Mouse (Mus musculus) induced T-regulatory cell, adult 2 months (primary cell): ENCODE data around the gene Cdc20b.

Experiments used
- DNase-seq: peaks from one replicate; pipeline ENCODE4 v3.0.0-alpha.2; 2012; ENCODE audit warnings: low read depth

The Cdc20b gene

GRCm38 (mm10) chr13:113100879-113101278 is 66.0 kb downstream of the Cdc20b start, which contains the start of gene Gzma:
TSS of gene Gzma (minus strand) at chr13:113100981.
- DNase-seq, result peak; percentile 63

GRCm38 (mm10) chr13:113101804-113102203 is 66.9 kb downstream of the Cdc20b start:
- peak; percentile 53 for DNase-seq

- peak; percentile 63 for DNase-seq
Observed at GRCm38 (mm10) chr13:113104759-113105158, 69.8 kb downstream of the Cdc20b start.

- DNase-seq, result no peak
Observed at GRCm38 (mm10) chr13:113118977-113119376, 84.1 kb downstream of the Cdc20b start.

GRCm38 (mm10) chr13:113120324-113121237 is 85.7 kb downstream of the Cdc20b start:
- peak; percentile 71 for DNase-seq

- no peak for DNase-seq
Observed at GRCm38 (mm10) chr13:113121326-113121725, 86.4 kb downstream of the Cdc20b start.

- DNase-seq, result peak; percentile 18
Observed at GRCm38 (mm10) chr13:113129974-113130373, 95.1 kb downstream of the Cdc20b start.

- peak; percentile 36 for DNase-seq
Observed at GRCm38 (mm10) chr13:113139597-113139996, 104.7 kb downstream of the Cdc20b start.
